In the genomic region with DNA sequence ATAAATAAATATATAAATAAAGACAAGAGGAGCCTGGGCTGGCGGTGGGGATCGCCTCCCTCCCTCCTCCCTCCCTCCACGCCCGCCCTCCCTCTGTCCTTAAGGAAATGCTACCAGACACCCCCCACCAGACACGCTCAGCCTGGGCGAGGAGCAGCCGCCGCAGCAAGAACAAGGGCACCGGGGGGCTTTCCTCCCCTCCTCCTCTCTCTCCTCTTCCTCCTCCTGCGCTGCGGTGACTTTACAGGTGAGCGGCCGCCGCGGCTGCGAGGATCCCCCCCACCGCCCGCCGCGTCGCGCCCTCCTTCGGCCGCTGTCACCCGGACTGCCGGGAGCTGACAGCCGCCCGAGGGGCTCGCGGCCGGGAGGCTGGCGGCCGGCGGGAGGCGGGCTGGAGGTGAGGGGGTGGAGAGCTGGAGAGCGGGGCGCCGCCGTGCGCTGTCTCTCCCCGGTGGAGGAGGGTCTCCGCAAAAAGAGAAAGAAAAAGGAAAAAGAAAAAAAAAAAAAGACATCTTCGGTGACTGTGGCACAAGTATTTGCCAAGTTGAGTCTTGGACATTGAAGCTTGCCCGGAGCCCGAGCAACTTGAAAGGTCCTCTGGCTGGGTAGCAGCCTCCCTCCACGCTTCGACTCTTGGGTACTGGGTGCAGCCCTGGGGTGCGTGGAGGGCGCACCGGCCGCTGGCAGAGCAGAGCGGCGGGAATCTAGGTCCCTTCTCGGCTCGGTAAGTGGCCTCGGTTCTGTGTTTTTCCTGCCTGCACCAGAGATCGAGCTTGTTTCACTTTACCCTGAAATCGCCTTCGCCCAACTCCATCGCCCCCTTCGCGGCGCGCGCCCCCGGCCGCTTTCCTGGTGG, we compare ENCODE assay signal across 8 mouse cellular contexts. TPM values are rescaled to one million over a fixed set of nuclear protein-coding genes. Genes with fewer than 3 reads are reported as not detected.
DNase-seq lines count a peak whose midpoint lies in the region; ATAC-seq and TF ChIP-seq lines count a peak whose summit lies in the region.

A gene (plus strand): TSS at position 102 of the 856 bp plus-strand sequence.

- peak within 1 kb of the TSS; percentile 100 for H3K4me2 ChIP-seq in forebrain, embryonic 11.5 days (ENCODE audit: low read depth, low read length, severe bottlenecking)
- peak within 1 kb of the TSS; percentile 99 for H3K4me2 ChIP-seq in heart, postnatal 0 days (ENCODE audit: low read depth, low read length)
- peak within 1 kb of the TSS; percentile 92 for H3K4me2 ChIP-seq in liver, postnatal 0 days (ENCODE audit: low read depth, low read length)

- H3K27ac ChIP-seq in forebrain, embryonic 11.5 days (ENCODE audit: low read depth, low read length): peak within 1 kb of the TSS; percentile 79
- peak within 1 kb of the TSS; percentile 100 for H3K27ac ChIP-seq in heart, postnatal 0 days (ENCODE audit: low read depth)
- peak within 1 kb of the TSS; percentile 90 for H3K27ac ChIP-seq in liver, postnatal 0 days (ENCODE audit: low read depth)

- no peaks in the 10 kb centered on the region for H3K36me3 ChIP-seq in forebrain, embryonic 11.5 days (ENCODE audit: control insufficient read depth, insufficient read depth, low read length)
- H3K36me3 ChIP-seq in heart, postnatal 0 days (replicated peaks; ENCODE audit: control insufficient read depth, insufficient read depth, low read length): no peaks in the 10 kb centered on the region
- H3K36me3 ChIP-seq in liver, postnatal 0 days (replicated peaks; ENCODE audit: insufficient read depth, low read length): no peaks in the 10 kb centered on the region

- no peak for TF ChIP-seq CTCF in heart, postnatal 0 days (IDR thresholded peaks at IDR 0.05; ENCODE audit: low read depth)
- no peak for TF ChIP-seq CTCF in liver, postnatal 0 days (IDR thresholded peaks at IDR 0.05; ENCODE audit: low read depth)

- no peaks in the 10 kb centered on the region for H3K4me1 ChIP-seq in forebrain, embryonic 11.5 days (replicated peaks; ENCODE audit: control insufficient read depth, insufficient read depth, low read length)
- 0 out of 2 replicates have a peak, but pooled peaks cover 4% of the 10 kb centered on the region for H3K4me1 ChIP-seq in heart, postnatal 0 days (ENCODE audit: control insufficient read depth, insufficient read depth)
- H3K4me1 ChIP-seq in liver, postnatal 0 days (ENCODE audit: insufficient read depth): peaks cover 3% of the 10 kb centered on the region

- peak; percentile 5 for ATAC-seq in CD4-positive, CD25-positive, alpha-beta regulatory T cell, adult 4 months
- peak; percentile 42 for ATAC-seq in forebrain, embryonic 11.5 days (replicated peaks; ENCODE audit: low FRiP score)
- peak; percentile 22 for ATAC-seq in heart, postnatal 0 days (ENCODE audit: insufficient read depth, low read depth)
- peak; percentile 7 for ATAC-seq in liver, postnatal 0 days

- TF ChIP-seq EP300 in heart, postnatal 0 days (IDR thresholded peaks at IDR 0.05; ENCODE audit: low read depth): no peak
- TF ChIP-seq EP300 in liver, postnatal 0 days (IDR thresholded peaks at IDR 0.05; ENCODE audit: low read depth): no peak

- WGBS in forebrain, embryonic 11.5 days: under 1% methylated on average over 64 of the region's 67 CpGs
- WGBS in heart, postnatal 0 days: under 1% methylated on average over 65 of the region's 67 CpGs
- under 1% methylated on average over 67 of the region's 67 CpGs for WGBS in liver, postnatal 0 days (ENCODE audit: insufficient replicate concordance)

- peak; percentile 71 for DNase-seq in adrenal gland, postnatal 25 days
- peak; percentile 79 for DNase-seq in forebrain, embryonic 11.5 days (ENCODE audit: low spot score)
- DNase-seq in heart, postnatal 0 days (ENCODE audit: low spot score): peak; percentile 30
- DNase-seq in kidney, postnatal 4 days: peak; percentile 69 to 80
- peak; percentile 44 for DNase-seq in liver, postnatal 0 days
- peak; percentile 25 for DNase-seq in ovary, adult 18-20 months (ENCODE audit: low spot score)
- peak; percentile 14 to 59 for DNase-seq in urinary bladder, adult 18-20 months (ENCODE audit: low spot score in 2 of 2)

- H3K27me3 ChIP-seq in forebrain, embryonic 11.5 days (ENCODE audit: control insufficient read depth, insufficient read depth, low read length): no peaks in the 10 kb centered on the region
- H3K27me3 ChIP-seq in heart, postnatal 0 days (ENCODE audit: control insufficient read depth, insufficient read depth, low read length): no peaks in the 10 kb centered on the region
- H3K27me3 ChIP-seq in liver, postnatal 0 days (ENCODE audit: insufficient read depth, low read length): peaks cover 34% of the 10 kb centered on the region

- H3K4me3 ChIP-seq in forebrain, embryonic 11.5 days (ENCODE audit: low read depth, low read length): peak within 1 kb of the TSS; percentile 71
- peak within 1 kb of the TSS; percentile 91 for H3K4me3 ChIP-seq in heart, postnatal 0 days (ENCODE audit: low read depth, low read length)
- peak within 1 kb of the TSS; percentile 65 for H3K4me3 ChIP-seq in liver, postnatal 0 days (ENCODE audit: low read depth, low read length)

- no peaks in the 10 kb centered on the region for H3K9me3 ChIP-seq in forebrain, embryonic 11.5 days (ENCODE audit: control insufficient read depth, low read length)
- no peaks in the 10 kb centered on the region for H3K9me3 ChIP-seq in heart, postnatal 0 days (replicated peaks; ENCODE audit: control insufficient read depth, low read length)
- H3K9me3 ChIP-seq in liver, postnatal 0 days (ENCODE audit: low read length): no peaks in the 10 kb centered on the region

- H3K9ac ChIP-seq in forebrain, embryonic 11.5 days (ENCODE audit: low read length): peak within 1 kb of the TSS; percentile 83
- H3K9ac ChIP-seq in heart, postnatal 0 days (replicated peaks; ENCODE audit: low read depth, low read length): peak within 1 kb of the TSS; percentile 95
- H3K9ac ChIP-seq in liver, postnatal 0 days (replicated peaks): peak within 1 kb of the TSS; percentile 74

RNA-seq across cellular contexts. Expression of the gene that starts here (rescaled TPM):
- polyA plus RNA-seq in CD4-positive, CD25-positive, alpha-beta regulatory T cell, adult 4 months (2017; shearing (Covaris generic)): 10 to 100 TPM; 20.2 to 20.7 TPM
- 34.0 and 41.7 TPM in 2 replicates for total RNA-seq in adrenal gland, postnatal 25 days (2021)
- 3.6 and 4.7 TPM in 2 replicates for polyA plus RNA-seq in forebrain, embryonic 11.5 days (2014; fragmentation: Nextera tagmentation; extraction: Ambion mirVana)
- total RNA-seq in heart, postnatal 0 days (2014; rRNA removed; ENCODE audit: low replicate concordance): 11.6 and 11.9 TPM in 2 replicates
- polyA plus RNA-seq in heart, postnatal 0 days (2015; fragmentation: Nextera tagmentation; extraction: Ambion mirVana): 3.7 and 3.8 TPM in 2 replicates
- polyA plus RNA-seq in liver, postnatal 0 days (2015; fragmentation: Nextera tagmentation; extraction: Ambion mirVana): 0.62 and 0.82 TPM in 2 replicates

Comparison
In these comparisons a context has a peak if more than half of its experiments do, and no peak if none do; other contexts are left out.
1. Peak in every context shown above with its lines: DNase-seq, ATAC-seq, H3K4me3 ChIP-seq and H3K27ac ChIP-seq.
2. Peak in DNase-seq, ATAC-seq, H3K4me3 ChIP-seq, H3K27ac ChIP-seq, H3K9ac ChIP-seq and H3K4me2 ChIP-seq in liver, postnatal 0 days; RNA of the gene not detected or under 1 TPM.
3. DNase-seq: peak in every context shown above with its lines; median percentile 79 in forebrain, embryonic 11.5 days; 74 in kidney, postnatal 4 days; 71 in adrenal gland, postnatal 25 days; 44 in liver, postnatal 0 days; 36 in urinary bladder, adult 18-20 months; 30 in heart, postnatal 0 days; 25 in ovary, adult 18-20 months.